Mouse (Mus musculus) MEL (cell line): ENCODE measurements around the gene Dnaaf5. TPM values are rescaled to one million over a fixed set of nuclear protein-coding genes. Genes with fewer than 3 reads are reported as not detected.

Experiments
- DNase-seq: peaks from one replicate; pipeline ENCODE4 v3.0.0; 2011; ENCODE audit warnings: low read depth, low spot score
- H3K27ac ChIP-seq: 2 replicates; pipeline ENCODE4 v1.5.1; 2012; ENCODE audit warnings: low read depth, mild to moderate bottlenecking, control low read depth, low read length, moderate library complexity; ENCODE audit not compliant: control insufficient read depth
- H3K27me3 ChIP-seq, 2 experiments: fragments of 150-350 bp in 1 of 2; sonication (generic) in 1 of 2; 2 replicates each; pipeline ENCODE4 v1.6.1; 2012; ENCODE audit warnings: low read length in 2 of 2, mild to moderate bottlenecking in 2 of 2, improper control_type of control experiment in 1 of 2, moderate library complexity in 1 of 2; ENCODE audit not compliant: insufficient read depth in 2 of 2, control insufficient read depth in 1 of 2
- H3K36me3 ChIP-seq, 2 experiments: 2 replicates each; pipeline ENCODE4 v1.6.1; 2012 to 2014; ENCODE audit warnings: low read length in 2 of 2, improper control_type of control experiment in 1 of 2, inconsistent platforms in 1 of 2, mild to moderate bottlenecking in 1 of 2; ENCODE audit not compliant: insufficient read depth in 2 of 2, control insufficient read depth in 1 of 2
- H3K4me1 ChIP-seq, 2 experiments: fragments of 150-350 bp in 1 of 2; sonication (generic) in 1 of 2; 2 replicates each; pipeline ENCODE4 v1.6.1; 2012; ENCODE audit warnings: low read length in 2 of 2, improper control_type of control experiment in 1 of 2, mild to moderate bottlenecking in 1 of 2; ENCODE audit not compliant: insufficient read depth in 2 of 2, control insufficient read depth in 1 of 2
- H3K4me3 ChIP-seq, 2 experiments: fragments of 150-350 bp in 1 of 2; sonication (generic) in 1 of 2; 2 replicates each; pipeline ENCODE4 v1.5.1; 2012; ENCODE audit warnings: low read depth in 2 of 2, low read length in 2 of 2, mild to moderate bottlenecking in 2 of 2, moderate library complexity in 2 of 2, control low read depth in 1 of 2, improper control_type of control experiment in 1 of 2; ENCODE audit not compliant: control insufficient read depth in 1 of 2, insufficient read depth in 1 of 2
- H3K79me2 ChIP-seq: 2 replicates; pipeline ENCODE4 v1.6.1; 2012; ENCODE audit warnings: mild to moderate bottlenecking, low read length, moderate library complexity; ENCODE audit not compliant: control insufficient read depth, poor library complexity, insufficient read depth
- H3K9ac ChIP-seq: 2 replicates; pipeline ENCODE4 v1.6.1; 2012; ENCODE audit warnings: low read depth, mild to moderate bottlenecking, control low read depth, low read length, moderate library complexity; ENCODE audit not compliant: control insufficient read depth, poor library complexity, severe bottlenecking
- H3K9me3 ChIP-seq: fragments of 150-350 bp; sonication (generic); replicated peaks from 2 replicates; pipeline ENCODE4 v1.6.1; 2012; ENCODE audit warnings: mild to moderate bottlenecking, low read length, improper control_type of control experiment, moderate library complexity; ENCODE audit not compliant: insufficient read depth
- CHD1 ChIP-seq: IDR thresholded peaks from 2 replicates; pipeline ENCODE4 v1.6.1; 2012; ENCODE audit warnings: low read depth, mild to moderate bottlenecking, inconsistent platforms, low read length, improper control_type of control experiment
- CHD2 ChIP-seq: IDR thresholded peaks from 2 replicates; pipeline ENCODE4 v1.6.1; 2011; ENCODE audit warnings: low read length, improper control_type of control experiment
- ELF1 ChIP-seq: IDR thresholded peaks from 2 replicates; pipeline ENCODE4 v1.6.1; 2014; ENCODE audit warnings: low read depth, mild to moderate bottlenecking, inconsistent platforms, low read length, improper control_type of control experiment, moderate library complexity
- EP300 ChIP-seq, 2 experiments: IDR thresholded peaks; 2 replicates each; pipeline ENCODE4 v1.6.1; 2011; ENCODE audit warnings: improper control_type of control experiment in 2 of 2, low read length in 2 of 2, low read depth in 1 of 2, mild to moderate bottlenecking in 1 of 2
- ETS1 ChIP-seq: IDR thresholded peaks from 2 replicates; pipeline ENCODE4 v1.6.1; 2012; ENCODE audit warnings: low read depth, mild to moderate bottlenecking, inconsistent platforms, low read length, improper control_type of control experiment, moderate library complexity
- GABPA ChIP-seq: IDR thresholded peaks from 2 replicates; pipeline ENCODE4 v1.6.1; 2012; ENCODE audit warnings: low read depth, mild to moderate bottlenecking, inconsistent platforms, low read length, improper control_type of control experiment, moderate library complexity
- GATA1 ChIP-seq: IDR thresholded peaks from 2 replicates; pipeline ENCODE4 v1.6.1; 2011; ENCODE audit warnings: low read depth, low read length, improper control_type of control experiment
- HCFC1 ChIP-seq: IDR thresholded peaks from 2 replicates; pipeline ENCODE4 v1.6.1; 2012; ENCODE audit warnings: low read depth, mild to moderate bottlenecking, inconsistent platforms, low read length, improper control_type of control experiment, moderate library complexity
- KAT2A ChIP-seq: conservative IDR thresholded peaks from 2 replicates; pipeline ENCODE4 v1.6.1; 2012; ENCODE audit warnings: low read depth, low read length, improper control_type of control experiment, inconsistent platforms
- MAFK ChIP-seq: IDR thresholded peaks from 2 replicates; pipeline ENCODE4 v1.6.1; 2011; ENCODE audit warnings: low read depth, mild to moderate bottlenecking, low read length, improper control_type of control experiment, borderline replicate concordance
- MAZ ChIP-seq: IDR thresholded peaks from 2 replicates; pipeline ENCODE4 v1.6.1; 2012; ENCODE audit warnings: low read depth, mild to moderate bottlenecking, inconsistent platforms, low read length, improper control_type of control experiment
- NELFE ChIP-seq: IDR thresholded peaks from 2 replicates; pipeline ENCODE4 v1.6.1; 2011; ENCODE audit warnings: low read depth, low read length, improper control_type of control experiment
- NRF1 ChIP-seq: IDR thresholded peaks from 2 replicates; pipeline ENCODE4 v1.6.1; 2014; ENCODE audit warnings: low read depth, mild to moderate bottlenecking, inconsistent platforms, low read length, improper control_type of control experiment, moderate library complexity; ENCODE audit not compliant: poor library complexity, insufficient read depth, severe bottlenecking
- POLR2A ChIP-seq, 2 experiments: IDR thresholded peaks; 2 replicates each; pipeline ENCODE4 v1.6.1; 2011 to 2012; ENCODE audit warnings: low read length in 2 of 2, mild to moderate bottlenecking in 2 of 2, control low read depth in 1 of 2, improper control_type of control experiment in 1 of 2, low read depth in 1 of 2, moderate library complexity in 1 of 2; ENCODE audit not compliant: control insufficient read depth in 1 of 2, insufficient read depth in 1 of 2, poor library complexity in 1 of 2
- POLR2AphosphoS2 ChIP-seq: IDR thresholded peaks from 2 replicates; pipeline ENCODE4 v1.6.1; 2011; ENCODE audit warnings: low read length, improper control_type of control experiment
- SIN3A ChIP-seq: IDR thresholded peaks from 2 replicates; pipeline ENCODE4 v1.6.1; 2012; ENCODE audit warnings: low read length, improper control_type of control experiment, inconsistent platforms
- TAL1 ChIP-seq: IDR thresholded peaks from 2 replicates; pipeline ENCODE4 v1.6.1; 2012; ENCODE audit warnings: mild to moderate bottlenecking, inconsistent platforms, low read length, moderate library complexity, mixed read lengths
- TBP ChIP-seq: IDR thresholded peaks from 2 replicates; pipeline ENCODE4 v1.8.0; 2011; ENCODE audit warnings: low read depth, low read length, improper control_type of control experiment
- TCF12 ChIP-seq: IDR thresholded peaks from 2 replicates; pipeline ENCODE4 v1.6.1; 2014; ENCODE audit warnings: low read depth, mild to moderate bottlenecking, inconsistent platforms, low read length, improper control_type of control experiment, moderate library complexity
- USF1 ChIP-seq: IDR thresholded peaks from 2 replicates; pipeline ENCODE4 v1.6.1; 2014; ENCODE audit warnings: low read depth, mild to moderate bottlenecking, inconsistent platforms, low read length, improper control_type of control experiment, moderate library complexity
- USF2 ChIP-seq, 2 experiments: IDR thresholded peaks; 2 replicates each; pipeline ENCODE4 v1.6.1; 2011 to 2012; ENCODE audit warnings: improper control_type of control experiment in 2 of 2, low read length in 2 of 2, borderline replicate concordance in 1 of 2, inconsistent platforms in 1 of 2, low read depth in 1 of 2, mild to moderate bottlenecking in 1 of 2; ENCODE audit not compliant: insufficient read depth in 1 of 2
- ZC3H11A ChIP-seq: IDR thresholded peaks from 2 replicates; pipeline ENCODE4 v1.6.1; 2012; ENCODE audit warnings: low read depth, mild to moderate bottlenecking, inconsistent platforms, low read length, improper control_type of control experiment
- ZMIZ1 ChIP-seq: IDR thresholded peaks from 2 replicates; pipeline ENCODE4 v1.6.1; 2012; ENCODE audit warnings: low read depth, mild to moderate bottlenecking, inconsistent platforms, low read length, improper control_type of control experiment, moderate library complexity
- ZNF384 ChIP-seq: IDR thresholded peaks from 2 replicates; pipeline ENCODE4 v1.6.1; 2012; ENCODE audit warnings: low read depth, mild to moderate bottlenecking, inconsistent platforms, low read length, improper control_type of control experiment
- polyA plus RNA-seq, 2 experiments: library from polyadenylated mRNA; stranded (reverse) in 1 of 2; unstranded in 1 of 2; fragments of >175 nt in 1 of 2; fragments of >200 nt in 1 of 2; gene quantifications; 2 replicates each; pipeline versions ENCODE4 v1.2.1 to v1.2.4; 2012; ENCODE audit warnings: low replicate concordance in 2 of 2, low read depth in 1 of 2; ENCODE audit not compliant: insufficient read length in 2 of 2, insufficient read depth in 1 of 2, missing spikeins in 1 of 2
- total RNA-seq: library from RNA; depleted of rRNA; stranded (reverse); fragments of 300-350 nt; gene quantifications from 2 replicates; pipeline ENCODE4 v1.2.3, GENCODE M21; 2012

The Dnaaf5 gene
- total and polyA plus RNA-seq, 3 experiments = 20.1 to 35.4 TPM; not detected in 1

- TF ChIP-seq USF1 = peak; percentile 8; the same call in 1 of the 2 replicates
- TF ChIP-seq ZC3H11A = no peak
- no peak for TF ChIP-seq POLR2AphosphoS2
- TF ChIP-seq TCF12 = peak; percentile 70
- TF ChIP-seq ETS1 = peak; percentile 40; the same call in 1 of the 2 replicates
- peak in 1 of 2 experiments; percentile 59; a peak in 1 of 4 replicates for TF ChIP-seq POLR2A (IDR thresholded peaks at IDR 0.05; ENCODE audit: control insufficient read depth in 1 of 2, insufficient read depth in 1 of 2, low read depth in 1 of 2, low read length in 2 of 2, poor library complexity in 1 of 2)
Observed at GRCm38 (mm10) chr5:139149681-139150602, at the start of gene Dnaaf5, which contains the start of gene Prkar1b (continued).

GRCm38 (mm10) chr5:139101783-139102182, 48.2 kb upstream of the Dnaaf5 start:
- TF ChIP-seq KAT2A = no peak
- no peak for TF ChIP-seq EP300 (IDR thresholded peaks at IDR 0.05; ENCODE audit: low read depth in 1 of 2, low read length in 2 of 2)
- no peak for TF ChIP-seq ZMIZ1
- no peak for TF ChIP-seq NELFE
- no peak for TF ChIP-seq CHD1
- TF ChIP-seq NRF1 = no peak
- no peak for TF ChIP-seq SIN3A
- TF ChIP-seq TBP = no peak
- no peak for TF ChIP-seq TCF12
- TF ChIP-seq CHD2 = no peak
- TF ChIP-seq ZNF384 = no peak
- no peak for TF ChIP-seq USF2 (IDR thresholded peaks at IDR 0.05; ENCODE audit: borderline replicate concordance in 1 of 2, insufficient read depth in 1 of 2, low read depth in 1 of 2, low read length in 2 of 2)
- TF ChIP-seq GABPA = no peak
- no peak for TF ChIP-seq HCFC1
- no peak for TF ChIP-seq TAL1
- TF ChIP-seq MAZ = no peak
- no peak for TF ChIP-seq GATA1
- no peak for TF ChIP-seq ELF1
- no peak for TF ChIP-seq MAFK
- TF ChIP-seq USF1 = no peak
- Histone ChIP-seq H3K4me3 (no peak overlapping the region), H3K27me3 (no peaks in the 10 kb centered on the region), H3K9me3 (no peaks in the 10 kb centered on the region), H3K79me2 (no peaks in the 10 kb centered on the region), H3K9ac (no peak overlapping the region), H3K4me1 (peaks cover 0 to 14% of the 10 kb centered on the region in 2 experiments), H3K27ac (no peak overlapping the region), H3K36me3 (peaks cover 0 to 7% of the 10 kb centered on the region in 2 experiments; a peak in 1 of 4 replicates)
- DNase-seq = no peak
